Mouse (Mus musculus): ENCODE results near the gene Runx3.

The Runx3 gene

GRCm38 (mm10) chr4:135205711-135206600 is 85.5 kb downstream of the Runx3 start:
- DNase-seq (ENCODE audit: inconsistent age in 2 of 2, low spot score in 1 of 2) = peak; percentile 83 to 93

- DNase-seq (ENCODE audit: inconsistent age in 2 of 2, low spot score in 1 of 2) = no peak
Measured at GRCm38 (mm10) chr4:135209846-135210245, 89.4 kb downstream of the Runx3 start.

- peak; percentile 68 to 90 for DNase-seq (ENCODE audit: inconsistent age in 2 of 2, low spot score in 1 of 2)
Measured at GRCm38 (mm10) chr4:135219652-135220051, 99.2 kb downstream of the Runx3 start.

DNA sequence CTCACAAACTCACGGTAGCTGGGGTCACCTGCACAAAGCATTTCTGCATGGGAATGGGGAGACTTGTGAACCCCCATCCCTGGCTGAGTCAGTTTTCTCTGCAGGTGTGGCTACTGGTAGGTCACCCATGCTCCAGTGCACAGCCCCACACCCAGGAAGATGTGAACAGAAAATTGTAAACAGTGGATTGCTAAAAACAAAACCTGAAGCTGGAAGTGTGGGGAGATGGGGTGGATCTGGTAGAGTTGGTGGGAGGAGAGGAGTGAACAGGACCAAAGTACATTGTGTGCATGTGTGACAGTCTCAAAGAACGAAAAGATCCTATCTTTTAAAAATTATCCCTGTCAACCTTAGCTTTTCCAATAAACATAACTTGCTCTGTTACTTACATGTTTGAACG is 100.2 kb downstream of the Runx3 start:
- no peak for DNase-seq (ENCODE audit: inconsistent age in 2 of 2, low spot score in 1 of 2)

- DNase-seq (ENCODE audit: inconsistent age in 2 of 2, low spot score in 1 of 2) = no peak
Measured at GRCm38 (mm10) chr4:135221632-135222407, 101.4 kb downstream of the Runx3 start.

DNA sequence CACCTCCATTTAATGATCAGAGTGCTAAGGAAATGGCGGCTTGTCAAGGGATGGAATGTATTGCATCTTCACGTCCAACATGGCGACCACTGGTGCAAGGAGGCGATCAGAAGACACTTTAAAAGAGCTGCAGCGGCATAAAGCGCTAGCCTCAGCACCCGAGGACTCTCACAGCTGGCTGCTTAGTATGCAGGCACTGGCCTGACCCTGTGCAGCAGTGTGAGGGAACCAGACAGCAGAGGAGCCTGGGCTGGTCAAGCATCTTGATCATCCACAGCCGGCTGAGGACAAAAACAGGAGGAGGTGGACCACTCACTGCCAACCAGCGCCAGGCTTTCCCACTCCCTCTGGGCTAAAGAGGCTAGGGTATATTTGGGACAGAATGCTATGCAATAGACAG is 103.4 kb downstream of the Runx3 start:
- DNase-seq (ENCODE audit: inconsistent age in 2 of 2, low spot score in 1 of 2) = no peak

- DNase-seq (ENCODE audit: inconsistent age in 2 of 2, low spot score in 1 of 2) = no peak
Measured at GRCm38 (mm10) chr4:135226008-135226667, 105.7 kb downstream of the Runx3 start.
